Mouse (Mus musculus): Measurements from ENCODE around the gene Rbpj.

DNA sequence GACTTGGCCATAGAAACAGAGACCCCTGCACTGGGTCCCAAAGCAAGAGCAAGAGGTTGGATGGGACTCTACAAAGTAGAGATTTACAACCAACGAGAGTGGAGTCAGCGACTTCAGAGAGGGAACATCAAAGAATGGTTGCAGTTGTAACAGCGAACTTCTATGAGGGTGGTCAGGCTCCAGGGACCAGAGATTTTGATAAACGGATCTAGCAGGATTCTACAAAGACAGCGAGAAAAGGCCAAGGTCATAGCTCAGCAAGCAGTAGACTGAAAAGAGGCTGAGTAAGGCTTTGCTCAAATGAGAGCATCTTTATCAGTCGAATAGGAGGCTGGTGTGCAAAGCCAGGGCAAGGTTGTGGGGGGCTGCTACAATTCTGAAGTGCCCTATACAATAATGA, 13.2 kb downstream of the Rbpj start:
- no peak for TF ChIP-seq CTCF (IDR thresholded peaks at IDR 0.05; ENCODE audit: insufficient read depth, low read length)
- no peak for TF ChIP-seq POLR2A (IDR thresholded peaks at IDR 0.05; ENCODE audit: borderline replicate concordance, extremely low read depth, low read depth, low read length)
